Mouse (Mus musculus) MEL-GATA-1-ER (cell line): Measurements from ENCODE around the gene Ptafr.
"Not testable (repeated sequence)": the region's sequence is repeated elsewhere in the genome, so short reads cannot be mapped to it uniquely, and the experiment has no call there.

Source experiments
- DNase-seq: peaks from one replicate; pipeline ENCODE4 v3.0.0-alpha.2; 2012; ENCODE audit warnings: low read depth; ENCODE audit errors: extremely low read depth

Ptafr gene

GRCm38 (mm10) chr4:132555550-132555949, 8.3 kb upstream of the Ptafr start:
- DNase-seq, result not testable (repeated sequence)

- DNase-seq, result no peak
These were observed 606 bp upstream of the Ptafr start for GRCm38 (mm10) chr4:132563261-132563660.

GRCm38 (mm10) chr4:132565089-132565747, 1.4 kb downstream of the Ptafr start:
- no peak for DNase-seq

- peak; percentile 78 for DNase-seq
These were observed 3.5 kb downstream of the Ptafr start for GRCm38 (mm10) chr4:132567361-132567779.

- no peak for DNase-seq
These were observed 5.2 kb downstream of the Ptafr start for GRCm38 (mm10) chr4:132569115-132569514.

- no peak for DNase-seq
These were observed 7.3 kb downstream of the Ptafr start for GRCm38 (mm10) chr4:132571190-132571589.

GRCm38 (mm10) chr4:132573327-132573726, 9.5 kb downstream of the Ptafr start:
- no peak for DNase-seq

GRCm38 (mm10) chr4:132574809-132575347, 11.0 kb downstream of the Ptafr start:
- no peak for DNase-seq

GRCm38 (mm10) chr4:132583781-132584180, 19.9 kb downstream of the Ptafr start:
- DNase-seq, result no peak

GRCm38 (mm10) chr4:132584975-132585374, 21.1 kb downstream of the Ptafr start:
- no peak for DNase-seq

- DNase-seq, result no peak
These were observed 22.4 kb downstream of the Ptafr start for GRCm38 (mm10) chr4:132586282-132586681.

- DNase-seq, result no peak
These were observed 24.6 kb downstream of the Ptafr start for GRCm38 (mm10) chr4:132588512-132588911.

GRCm38 (mm10) chr4:132590642-132591041, 26.8 kb downstream of the Ptafr start:
- DNase-seq, result no peak

- DNase-seq, result peak; percentile 95
These were observed 29.1 kb downstream of the Ptafr start for GRCm38 (mm10) chr4:132592958-132593357.

- DNase-seq, result no peak
These were observed 30.3 kb downstream of the Ptafr start for GRCm38 (mm10) chr4:132594191-132594590.

- no peak for DNase-seq
These were observed 35.0 kb downstream of the Ptafr start for GRCm38 (mm10) chr4:132598861-132599260.

- no peak for DNase-seq
These were observed 35.9 kb downstream of the Ptafr start for GRCm38 (mm10) chr4:132599764-132600163.

GRCm38 (mm10) chr4:132600465-132600864, 36.6 kb downstream of the Ptafr start:
- no peak for DNase-seq

GRCm38 (mm10) chr4:132601242-132601641, 37.4 kb downstream of the Ptafr start:
- DNase-seq, result not testable (repeated sequence)

GRCm38 (mm10) chr4:132603468-132603867, 39.6 kb downstream of the Ptafr start:
- no peak for DNase-seq

GRCm38 (mm10) chr4:132605816-132606215, 41.9 kb downstream of the Ptafr start:
- peak; percentile 39 for DNase-seq

GRCm38 (mm10) chr4:132608147-132608546, 44.3 kb downstream of the Ptafr start:
- no peak for DNase-seq

- DNase-seq, result no peak
These were observed 46.6 kb downstream of the Ptafr start for GRCm38 (mm10) chr4:132610301-132610984.
